Mouse (Mus musculus): Measurements from ENCODE around the gene Lrig1. TPM values are rescaled to one million over a fixed set of nuclear protein-coding genes. Genes with fewer than 3 reads are reported as not detected.

The Lrig1 gene
- total and polyA plus RNA-seq, 2 experiments from 2014 or later, result 16.6 to 90.8 TPM

- ATAC-seq (ENCODE audit: low FRiP score) (peak; percentile 75), DNase-seq (ENCODE audit: low spot score) (no peak)
- no peak for TF ChIP-seq CTCF (IDR thresholded peaks at IDR 0.05)
- WGBS, result 57% methylated on average over 6 of the region's 6 CpGs
- Histone ChIP-seq H3K36me3 (ENCODE audit: insufficient read depth, low read length) (no peaks in the 10 kb centered on the region), H3K4me1 (ENCODE audit: insufficient read depth, low read length) (peaks cover 4% of the 10 kb centered on the region; the same call in 1 of the 2 replicates), H3K4me3 (ENCODE audit: low read depth, low read length) (no peak overlapping the region), H3K9me3 (ENCODE audit: low read length) (no peaks in the 10 kb centered on the region), H3K9ac (replicated peaks; ENCODE audit: low read length, poor library complexity, severe bottlenecking) (no peak overlapping the region), H3K27me3 (ENCODE audit: insufficient read depth, low read length) (no peaks in the 10 kb centered on the region), H3K27ac (ENCODE audit: low read depth, low read length) (peak overlapping the region; percentile 60), H3K4me2 (ENCODE audit: low read depth, low read length, poor library complexity, severe bottlenecking) (no peak overlapping the region)
Measured at GRCm38 (mm10) chr6:94631779-94632082, 68.2 kb downstream of the Lrig1 start.

DNA sequence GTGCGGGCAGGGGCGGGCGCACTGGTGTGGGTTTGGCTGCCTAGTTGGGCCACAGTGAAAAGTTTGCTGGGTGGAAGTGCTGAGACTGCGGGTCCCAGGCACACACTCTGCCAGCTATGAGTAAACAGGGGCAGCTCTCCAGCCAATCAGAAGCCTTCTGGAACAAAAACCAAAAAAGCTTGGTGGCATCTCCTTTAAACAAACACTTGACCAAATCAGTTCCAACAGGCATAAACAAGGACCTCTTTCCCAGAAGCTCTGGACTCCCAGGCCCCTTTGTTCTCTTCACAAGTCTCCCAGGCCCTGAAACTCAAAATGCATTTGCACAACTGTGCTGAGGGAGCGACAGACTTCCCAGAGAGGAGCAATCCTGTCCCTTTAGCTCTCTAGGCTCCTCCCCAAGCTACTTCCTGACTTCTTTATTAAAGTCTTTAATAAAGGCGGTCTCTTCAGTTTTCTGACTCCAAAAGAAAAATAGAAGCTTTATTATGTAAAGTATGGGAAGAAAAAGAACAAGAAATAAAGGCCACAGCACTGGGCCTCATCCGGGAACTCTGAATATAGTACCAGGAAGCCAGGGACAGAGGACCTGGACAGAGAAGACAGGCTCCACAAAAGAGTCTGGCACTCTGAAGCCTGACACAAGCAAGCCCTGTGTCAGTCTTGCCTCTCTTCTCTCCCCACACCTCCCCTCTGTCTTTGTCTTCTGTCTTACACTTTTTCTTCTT, 68.7 kb downstream of the Lrig1 start:
- Histone ChIP-seq H3K9ac (replicated peaks; ENCODE audit: low read length, poor library complexity, severe bottlenecking) (no peak overlapping the region), H3K4me1 (ENCODE audit: insufficient read depth, low read length) (peaks cover 3% of the 10 kb centered on the region; the same call in 1 of the 2 replicates), H3K27ac (ENCODE audit: low read depth, low read length) (peak overlapping the region; percentile 67), H3K4me3 (ENCODE audit: low read depth, low read length) (no peak overlapping the region), H3K4me2 (ENCODE audit: low read depth, low read length, poor library complexity, severe bottlenecking) (no peak overlapping the region), H3K27me3 (ENCODE audit: insufficient read depth, low read length) (no peaks in the 10 kb centered on the region), H3K9me3 (ENCODE audit: low read length) (no peaks in the 10 kb centered on the region), H3K36me3 (ENCODE audit: insufficient read depth, low read length) (no peaks in the 10 kb centered on the region)
- ATAC-seq (ENCODE audit: low FRiP score) (peak; percentile 92), DNase-seq (ENCODE audit: low spot score) (peak; percentile 84)
- 43% methylated on average over 7 of the region's 7 CpGs for WGBS
- no peak for TF ChIP-seq CTCF (IDR thresholded peaks at IDR 0.05)

- H3K36me3 ChIP-seq (ENCODE audit: insufficient read depth, low read length), result peaks cover 8% of the 10 kb centered on the region; the same call in 1 of the 2 replicates
- no peaks in the 10 kb centered on the region for H3K9me3 ChIP-seq (ENCODE audit: low read length)
- no peak for DNase-seq (ENCODE audit: low spot score)
- no peak overlapping the region for H3K27ac ChIP-seq (ENCODE audit: low read depth, low read length)
- 66% methylated on average over 6 of the region's 6 CpGs for WGBS
- H3K27me3 ChIP-seq (ENCODE audit: insufficient read depth, low read length), result no peaks in the 10 kb centered on the region
- H3K4me2 ChIP-seq (ENCODE audit: low read depth, low read length, poor library complexity, severe bottlenecking), result no peak overlapping the region
- no peak for ATAC-seq (ENCODE audit: low FRiP score)
- TF ChIP-seq CTCF (IDR thresholded peaks at IDR 0.05), result no peak
- H3K4me3 ChIP-seq (ENCODE audit: low read depth, low read length), result no peak overlapping the region
- H3K9ac ChIP-seq (replicated peaks; ENCODE audit: low read length, poor library complexity, severe bottlenecking), result no peak overlapping the region
- H3K4me1 ChIP-seq (ENCODE audit: insufficient read depth, low read length), result no peaks in the 10 kb centered on the region; the same call in 1 of the 2 replicates
Measured at GRCm38 (mm10) chr6:94628787-94629186, 71.2 kb downstream of the Lrig1 start.

- 57% methylated on average over 15 of the region's 15 CpGs for WGBS
- Histone ChIP-seq H3K9me3 (ENCODE audit: low read length) (no peaks in the 10 kb centered on the region), H3K27me3 (ENCODE audit: insufficient read depth, low read length) (no peaks in the 10 kb centered on the region), H3K9ac (replicated peaks; ENCODE audit: low read length, poor library complexity, severe bottlenecking) (no peak overlapping the region), H3K36me3 (ENCODE audit: insufficient read depth, low read length) (peaks cover 8% of the 10 kb centered on the region; the same call in 1 of the 2 replicates), H3K27ac (ENCODE audit: low read depth, low read length) (0 out of 2 replicates have a peak overlapping the region, but pooled peaks have one; percentile 12), H3K4me3 (ENCODE audit: low read depth, low read length) (no peak overlapping the region), H3K4me2 (ENCODE audit: low read depth, low read length, poor library complexity, severe bottlenecking) (no peak overlapping the region), H3K4me1 (ENCODE audit: insufficient read depth, low read length) (no peaks in the 10 kb centered on the region; the same call in 1 of the 2 replicates)
- DNase-seq (ENCODE audit: low spot score), result no peak
- TF ChIP-seq CTCF (IDR thresholded peaks at IDR 0.05), result no peak
- ATAC-seq (ENCODE audit: low FRiP score), result no peak
Measured at GRCm38 (mm10) chr6:94627714-94628595, 72.0 kb downstream of the Lrig1 start.

GRCm38 (mm10) chr6:94626807-94627206, 73.2 kb downstream of the Lrig1 start:
- no peak overlapping the region for H3K9ac ChIP-seq (replicated peaks; ENCODE audit: low read length, poor library complexity, severe bottlenecking)
- no peak overlapping the region for H3K27ac ChIP-seq (ENCODE audit: low read depth, low read length)
- no peaks in the 10 kb centered on the region; the same call in 1 of the 2 replicates for H3K4me1 ChIP-seq (ENCODE audit: insufficient read depth, low read length)
- H3K27me3 ChIP-seq (ENCODE audit: insufficient read depth, low read length), result no peaks in the 10 kb centered on the region
- peaks cover 16% of the 10 kb centered on the region for H3K36me3 ChIP-seq (ENCODE audit: insufficient read depth, low read length)
- H3K4me3 ChIP-seq (ENCODE audit: low read depth, low read length), result no peak overlapping the region
- no peak for TF ChIP-seq CTCF (IDR thresholded peaks at IDR 0.05)
- 74% methylated on average over 2 of the region's 2 CpGs for WGBS
- no peak overlapping the region for H3K4me2 ChIP-seq (ENCODE audit: low read depth, low read length, poor library complexity, severe bottlenecking)
- ATAC-seq (ENCODE audit: low FRiP score) (no peak), DNase-seq (ENCODE audit: low spot score) (peak; percentile 22)
- no peaks in the 10 kb centered on the region for H3K9me3 ChIP-seq (ENCODE audit: low read length)

DNA sequence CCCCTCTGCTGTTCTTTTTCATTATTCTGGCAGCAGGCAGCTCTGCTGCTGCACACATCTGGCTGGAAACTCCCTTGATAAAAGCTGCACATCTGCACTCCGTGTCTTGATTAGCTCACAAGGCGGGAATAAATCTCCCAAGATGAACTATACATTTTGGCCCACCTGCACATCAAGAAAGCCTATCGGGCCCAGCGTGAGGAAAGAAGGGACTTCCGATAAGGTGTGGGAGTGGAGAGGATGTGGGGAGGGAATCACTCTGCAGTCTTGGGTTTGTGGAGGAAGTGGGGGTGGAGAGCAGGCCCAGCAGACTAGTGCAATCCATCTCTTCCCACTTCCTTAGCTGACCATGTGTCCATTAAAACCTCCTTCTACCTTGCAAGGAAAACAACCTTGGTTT, 74.1 kb downstream of the Lrig1 start:
- H3K9me3 ChIP-seq (ENCODE audit: low read length), result no peaks in the 10 kb centered on the region
- H3K9ac ChIP-seq (replicated peaks; ENCODE audit: low read length, poor library complexity, severe bottlenecking), result no peak overlapping the region
- ATAC-seq (ENCODE audit: low FRiP score) (no peak), DNase-seq (ENCODE audit: low spot score) (no peak)
- TF ChIP-seq CTCF (IDR thresholded peaks at IDR 0.05), result no peak
- peaks cover 22% of the 10 kb centered on the region for H3K36me3 ChIP-seq (ENCODE audit: insufficient read depth, low read length)
- no peaks in the 10 kb centered on the region; the same call in 1 of the 2 replicates for H3K4me1 ChIP-seq (ENCODE audit: insufficient read depth, low read length)
- whole genome bisulfite sequencing, result 75% methylated on average over 5 of the region's 5 CpGs
- no peak overlapping the region for H3K4me3 ChIP-seq (ENCODE audit: low read depth, low read length)
- H3K27me3 ChIP-seq (ENCODE audit: insufficient read depth, low read length), result no peaks in the 10 kb centered on the region
- H3K4me2 ChIP-seq (ENCODE audit: low read depth, low read length, poor library complexity, severe bottlenecking), result no peak overlapping the region
- no peak overlapping the region for H3K27ac ChIP-seq (ENCODE audit: low read depth, low read length)

Data from midbrain, postnatal 0 days (tissue).